Mouse (Mus musculus) T-helper 1 cell (primary cell): ENCODE measurements around the gene Tlnrd1.

ENCODE experiments used
- in situ Hi-C: fragments of 300-600 bp; cut with MboI, MseI; formaldehyde crosslinking; loops from one replicate; pipeline ENCODE4 v1.15.1; 2025; ENCODE audit warnings: high pct_unique_total_duplicates

The Tlnrd1 gene

GRCm38 (mm10) chr7:83847187-83848075, 36.7 kb downstream of the Tlnrd1 start:
- in situ Hi-C loops: no loop called here

- in situ Hi-C loops: no loop called here
These were observed 39.3 kb downstream of the Tlnrd1 start for GRCm38 (mm10) chr7:83844807-83845206.

DNA sequence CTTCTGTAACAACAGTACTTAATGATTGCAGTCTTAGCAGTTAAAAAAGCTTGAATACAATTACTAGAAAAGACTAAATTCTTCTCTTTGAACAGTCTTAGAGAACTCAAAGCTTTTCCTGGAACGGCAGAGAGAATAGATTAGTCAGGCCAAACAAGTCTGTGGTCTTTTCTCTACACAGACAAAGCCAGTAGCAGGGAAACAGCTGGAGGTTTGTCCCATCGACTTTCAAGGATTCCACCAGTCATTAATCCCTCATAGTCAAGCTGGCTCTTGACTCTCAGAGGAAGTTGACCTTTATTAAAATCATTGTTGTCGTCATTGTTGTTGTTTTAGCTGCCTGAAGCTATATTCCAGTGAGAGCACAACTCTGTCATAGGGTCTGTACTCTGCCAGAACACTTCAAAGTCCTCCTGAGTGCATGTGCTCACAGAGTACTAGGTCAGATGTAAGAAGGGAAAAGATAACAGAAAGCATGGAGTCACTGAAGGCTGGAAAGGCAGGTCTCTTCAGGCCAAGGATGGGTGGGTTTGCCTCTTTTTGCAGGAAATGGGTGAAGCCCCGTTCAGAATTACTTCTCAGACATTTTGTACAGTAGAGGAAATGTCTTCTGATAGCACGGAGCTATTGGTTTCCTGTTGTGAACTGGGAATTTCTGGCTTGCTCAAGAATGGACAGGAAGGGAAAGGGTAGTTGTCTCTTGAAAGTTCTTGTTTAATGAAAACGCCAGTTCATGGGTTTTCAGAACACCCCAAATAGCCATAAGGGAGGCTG, 41.4 kb downstream of the Tlnrd1 start:
- in situ Hi-C loops: no loop called here

GRCm38 (mm10) chr7:83840076-83840475, 44.0 kb downstream of the Tlnrd1 start:
- in situ Hi-C loops: no loop called here

- in situ Hi-C loops: no loop called here
These were observed 45.4 kb downstream of the Tlnrd1 start for GRCm38 (mm10) chr7:83838525-83839224.
